8 mouse cellular contexts compared by ENCODE assay signal in the genomic region with DNA sequence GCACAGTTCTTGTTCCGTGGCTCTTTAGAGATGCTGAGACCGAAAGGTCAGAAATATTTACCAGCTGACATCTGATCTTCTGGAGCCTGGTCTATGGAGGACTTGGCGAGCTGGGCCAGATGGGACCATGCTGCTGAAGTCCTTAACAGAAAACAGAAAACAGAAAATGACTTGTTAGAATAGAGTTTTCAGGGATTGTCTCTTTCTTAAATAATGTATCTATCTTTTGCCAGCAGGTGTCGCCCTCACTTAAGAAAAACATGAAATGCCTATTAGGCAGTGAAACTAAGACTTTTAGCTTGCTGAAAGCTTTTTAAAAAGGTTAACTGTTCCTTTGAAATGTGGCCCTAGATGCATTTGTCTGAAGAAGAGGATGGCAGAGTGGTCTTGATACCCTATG. TPM values are rescaled to one million over a fixed set of nuclear protein-coding genes. Genes with fewer than 3 reads are reported as not detected.
DNase-seq lines count a peak whose midpoint lies in the region; ATAC-seq and TF ChIP-seq lines count a peak whose summit lies in the region.
"Had no signal": no experiment of that assay in that cellular context is flagged by ENCODE, and none has a peak within 500 bp of the region (broad histone marks: within the 10 kb centered on the region; RNA-seq: fewer than 3 reads in every experiment).

No protein-coding gene starts in this region.

- peak; percentile 81 for TF ChIP-seq CTCF in kidney, postnatal 0 days (IDR thresholded peaks at IDR 0.05; ENCODE audit: low read depth)
- peak; percentile 12; the same call in 1 of the 2 replicates for TF ChIP-seq CTCF in E14TG2a.4 (conservative IDR thresholded peaks at IDR 0.05; ENCODE audit: low read length)

- H3K9ac ChIP-seq in kidney, postnatal 0 days (ENCODE audit: low read depth, low read length) = no peak overlapping the region
- H3K9ac ChIP-seq in kidney, embryonic 14.5 days (ENCODE audit: low read depth, low read length) = no peak overlapping the region
- H3K9ac ChIP-seq in embryonic facial prominence, embryonic 12.5 days = no peak overlapping the region
- H3K9ac ChIP-seq in limb, embryonic 11.5 days (ENCODE audit: low read length) = no peak overlapping the region
- H3K9ac ChIP-seq: neural tube, embryonic 12.5 days had no signal

- no peak overlapping the region for H3K4me2 ChIP-seq in kidney, postnatal 0 days (ENCODE audit: low read length)
- H3K4me2 ChIP-seq in kidney, embryonic 14.5 days (replicated peaks; ENCODE audit: low read depth, low read length) = no peak overlapping the region
- no peak overlapping the region for H3K4me2 ChIP-seq in embryonic facial prominence, embryonic 12.5 days (replicated peaks)
- H3K4me2 ChIP-seq in limb, embryonic 11.5 days (ENCODE audit: low read depth, severe bottlenecking) = no peak overlapping the region
- H3K4me2 ChIP-seq: neural tube, embryonic 12.5 days had no signal

- 52% methylated on average over 4 of the region's 4 CpGs for WGBS in kidney, postnatal 0 days
- 65% methylated on average over 4 of the region's 4 CpGs for WGBS in kidney, embryonic 14.5 days
- WGBS in embryonic facial prominence, embryonic 12.5 days = 41% methylated on average over 4 of the region's 4 CpGs
- 60% methylated on average over 4 of the region's 4 CpGs for WGBS in limb, embryonic 11.5 days

- H3K4me3 ChIP-seq in kidney, postnatal 0 days (replicated peaks; ENCODE audit: low read depth, low read length) = no peak overlapping the region
- H3K4me3 ChIP-seq in kidney, embryonic 14.5 days (ENCODE audit: low read length) = no peak overlapping the region
- H3K4me3 ChIP-seq in E14TG2a.4 (replicated peaks; ENCODE audit: low read length) = no peak overlapping the region
- no peak overlapping the region for H3K4me3 ChIP-seq in embryonic facial prominence, embryonic 12.5 days
- no peak overlapping the region for H3K4me3 ChIP-seq in limb, embryonic 11.5 days (ENCODE audit: low read depth, low read length)
- H3K4me3 ChIP-seq: neural tube, embryonic 12.5 days had no signal

- ATAC-seq in kidney, postnatal 0 days (replicated peaks; ENCODE audit: low FRiP score, low read depth) = no peak
- no peak for ATAC-seq in kidney, embryonic 14.5 days (ENCODE audit: low FRiP score, low TSS enrichment)
- no peak for ATAC-seq in embryonic facial prominence, embryonic 12.5 days (ENCODE audit: insufficient number of reproducible peaks, insufficient read depth, low FRiP score, low TSS enrichment)
- no peak for ATAC-seq in limb, embryonic 11.5 days (ENCODE audit: insufficient number of reproducible peaks, low FRiP score, low TSS enrichment, low read depth)

- H3K9me3 ChIP-seq in kidney, postnatal 0 days (replicated peaks; ENCODE audit: low read length) = no peaks in the 10 kb centered on the region
- H3K9me3 ChIP-seq in kidney, embryonic 14.5 days (ENCODE audit: control insufficient read depth, low read length) = 0 out of 2 replicates have a peak, but pooled peaks cover 4% of the 10 kb centered on the region
- no peaks in the 10 kb centered on the region for H3K9me3 ChIP-seq in E14TG2a.4 (ENCODE audit: low read length)
- H3K9me3 ChIP-seq in embryonic facial prominence, embryonic 12.5 days = no peaks in the 10 kb centered on the region
- no peaks in the 10 kb centered on the region for H3K9me3 ChIP-seq in limb, embryonic 11.5 days (ENCODE audit: control insufficient read depth, low read length)
- H3K9me3 ChIP-seq: neural tube, embryonic 12.5 days had no signal

- H3K4me1 ChIP-seq in kidney, postnatal 0 days (replicated peaks; ENCODE audit: insufficient read depth, low read length) = no peaks in the 10 kb centered on the region
- no peaks in the 10 kb centered on the region for H3K4me1 ChIP-seq in kidney, embryonic 14.5 days (ENCODE audit: control insufficient read depth, insufficient read depth, low read length)
- peaks cover 42% of the 10 kb centered on the region for H3K4me1 ChIP-seq in E14TG2a.4 (replicated peaks; ENCODE audit: low read depth, low read length)
- no peaks in the 10 kb centered on the region; the same call in 1 of the 2 replicates for H3K4me1 ChIP-seq in embryonic facial prominence, embryonic 12.5 days
- no peaks in the 10 kb centered on the region for H3K4me1 ChIP-seq in limb, embryonic 11.5 days (ENCODE audit: control insufficient read depth, insufficient read depth, low read length)
- H3K4me1 ChIP-seq: neural tube, embryonic 12.5 days had no signal

- H3K27me3 ChIP-seq in kidney, postnatal 0 days (ENCODE audit: insufficient read depth, low read length) = no peaks in the 10 kb centered on the region
- H3K27me3 ChIP-seq in kidney, embryonic 14.5 days (ENCODE audit: control insufficient read depth, insufficient read depth, low read length) = no peaks in the 10 kb centered on the region
- no peaks in the 10 kb centered on the region for H3K27me3 ChIP-seq in E14TG2a.4 (ENCODE audit: insufficient read depth, low read length)
- no peaks in the 10 kb centered on the region for H3K27me3 ChIP-seq in embryonic facial prominence, embryonic 12.5 days
- H3K27me3 ChIP-seq in limb, embryonic 11.5 days (ENCODE audit: control insufficient read depth, insufficient read depth, low read length) = no peaks in the 10 kb centered on the region
- H3K27me3 ChIP-seq: neural tube, embryonic 12.5 days had no signal

- H3K27ac ChIP-seq in kidney, postnatal 0 days = no peak overlapping the region
- H3K27ac ChIP-seq in kidney, embryonic 14.5 days (ENCODE audit: low read depth, low read length) = no peak overlapping the region
- H3K27ac ChIP-seq in embryonic facial prominence, embryonic 12.5 days = peak overlapping the region; percentile 58; the same call in 1 of the 2 replicates
- no peak overlapping the region for H3K27ac ChIP-seq in limb, embryonic 11.5 days (replicated peaks; ENCODE audit: low read depth, low read length)
- H3K27ac ChIP-seq: neural tube, embryonic 12.5 days had no signal

- H3K36me3 ChIP-seq in kidney, postnatal 0 days (ENCODE audit: insufficient read depth, low read length) = peaks cover 5% of the 10 kb centered on the region; the same call in 1 of the 2 replicates
- peaks cover 6% of the 10 kb centered on the region for H3K36me3 ChIP-seq in kidney, embryonic 14.5 days (ENCODE audit: control insufficient read depth, insufficient read depth, low read length)
- H3K36me3 ChIP-seq in E14TG2a.4 (ENCODE audit: insufficient read depth, low read length) = peaks cover 60% of the 10 kb centered on the region
- peaks cover 23% of the 10 kb centered on the region for H3K36me3 ChIP-seq in embryonic facial prominence, embryonic 12.5 days
- no peaks in the 10 kb centered on the region for H3K36me3 ChIP-seq in limb, embryonic 11.5 days (ENCODE audit: control insufficient read depth, insufficient read depth, low read length)

- DNase-seq in kidney, postnatal 0 days (ENCODE audit: low spot score) = peak; percentile 91
- DNase-seq in T-cell, adult 2 months (ENCODE audit: low spot score) = peak; percentile 58
- peak; percentile 62 for DNase-seq in limb, embryonic 11.5 days (ENCODE audit: low spot score)
- peak; percentile 29 for DNase-seq in spleen, adult 12 weeks (ENCODE audit: low spot score)

RNA-seq across cellular contexts. Expression of a gene that starts 55.2 kb away (rescaled TPM):
- polyA plus RNA-seq in kidney, postnatal 0 days (2015; fragmentation: Nextera tagmentation; extraction: Ambion mirVana) = 8.7 and 8.8 TPM in 2 replicates
- polyA plus RNA-seq in kidney, embryonic 14.5 days (2014; fragmentation: Nextera tagmentation; extraction: Ambion mirVana) = 11.5 and 13.2 TPM in 2 replicates
- 23.9 and 26.1 TPM in 2 replicates for polyA plus RNA-seq in embryonic facial prominence, embryonic 12.5 days (2016; fragmentation: Nextera tagmentation; extraction: Ambion mirVana)
- 16.1 and 16.5 TPM in 2 replicates for polyA plus RNA-seq in limb, embryonic 11.5 days (2014; fragmentation: Nextera tagmentation; extraction: Ambion mirVana)

Comparison
In these comparisons a context has a peak if more than half of its experiments do, and no peak if none do; other contexts are left out.
1. DNase-seq: peak in every context shown above with its lines; median percentile 91 in kidney, postnatal 0 days; 62 in limb, embryonic 11.5 days; 58 in T-cell, adult 2 months; 29 in spleen, adult 12 weeks.